Mouse (Mus musculus) midbrain, embryonic 16.5 days (tissue): ENCODE results near the gene Slc35e1. TPM values are rescaled to one million over a fixed set of nuclear protein-coding genes. Genes with fewer than 3 reads are reported as not detected.

ENCODE experiments used
- ATAC-seq: fragments of 200-750 bp; cut with Nextera tagmentation; 2 replicates; pipeline ENCODE4 v1.8.0; 2017; ENCODE audit warnings: moderate TSS enrichment
- H3K27ac ChIP-seq: fragments of 300-500 bp; sonication (generic); 2 replicates; pipeline ENCODE4 v1.5.1; 2014; ENCODE audit warnings: mild to moderate bottlenecking, low read length, mixed read lengths
- H3K27me3 ChIP-seq: fragments of 300-500 bp; sonication (generic); 2 replicates; pipeline ENCODE4 v1.6.1; 2014; ENCODE audit warnings: low read depth, low read length, mixed read lengths; ENCODE audit not compliant: control insufficient read depth, insufficient read depth
- H3K36me3 ChIP-seq: fragments of 300-500 bp; sonication (generic); 2 replicates; pipeline ENCODE4 v1.6.1; 2014; ENCODE audit warnings: mild to moderate bottlenecking, low read length, moderate library complexity, mixed read lengths; ENCODE audit not compliant: control insufficient read depth, insufficient read depth
- H3K4me1 ChIP-seq: fragments of 300-500 bp; sonication (generic); 2 replicates; pipeline ENCODE4 v1.6.1; 2014; ENCODE audit warnings: mild to moderate bottlenecking, low read length, mixed read lengths; ENCODE audit not compliant: control insufficient read depth, insufficient read depth
- H3K4me2 ChIP-seq: fragments of 300-500 bp; sonication (generic); 2 replicates; pipeline ENCODE4 v1.6.1; 2014; ENCODE audit warnings: mild to moderate bottlenecking, low read length, mixed read lengths
- H3K4me3 ChIP-seq: fragments of 300-500 bp; sonication (generic); 2 replicates; pipeline ENCODE4 v1.5.1; 2014; ENCODE audit warnings: low read depth, mild to moderate bottlenecking, low read length, moderate library complexity, mixed read lengths
- H3K9ac ChIP-seq: fragments of 300-500 bp; sonication (generic); 2 replicates; pipeline ENCODE4 v1.6.1; 2014; ENCODE audit warnings: low read depth, low read length, mixed read lengths
- H3K9me3 ChIP-seq: fragments of 300-500 bp; sonication (generic); replicated peaks from 2 replicates; pipeline ENCODE4 v1.6.1; 2014; ENCODE audit warnings: mild to moderate bottlenecking, low read length, mixed read lengths; ENCODE audit not compliant: control insufficient read depth, poor library complexity, severe bottlenecking
- WGBS: fragments of 180-500 bp; shearing (Covaris S2); extraction: QIAGEN DNeasy Blood & Tissue Kit; methylation state at CpG from one replicate; pipeline ENCODE4 v1.1.7; 2014; 5-methylcytosine and 5-hydroxymethylcytosine counted together
- polyA plus RNA-seq: library from polyadenylated mRNA; unstranded; fragments of >200 nt; fragmentation: Nextera tagmentation; extraction: Ambion mirVana; gene quantifications from 2 replicates; pipeline ENCODE4 v1.2.1, GENCODE M21; 2015

Slc35e1 gene
- polyA plus RNA-seq, 1 experiment from 2014 or later: 8.2 TPM

DNA sequence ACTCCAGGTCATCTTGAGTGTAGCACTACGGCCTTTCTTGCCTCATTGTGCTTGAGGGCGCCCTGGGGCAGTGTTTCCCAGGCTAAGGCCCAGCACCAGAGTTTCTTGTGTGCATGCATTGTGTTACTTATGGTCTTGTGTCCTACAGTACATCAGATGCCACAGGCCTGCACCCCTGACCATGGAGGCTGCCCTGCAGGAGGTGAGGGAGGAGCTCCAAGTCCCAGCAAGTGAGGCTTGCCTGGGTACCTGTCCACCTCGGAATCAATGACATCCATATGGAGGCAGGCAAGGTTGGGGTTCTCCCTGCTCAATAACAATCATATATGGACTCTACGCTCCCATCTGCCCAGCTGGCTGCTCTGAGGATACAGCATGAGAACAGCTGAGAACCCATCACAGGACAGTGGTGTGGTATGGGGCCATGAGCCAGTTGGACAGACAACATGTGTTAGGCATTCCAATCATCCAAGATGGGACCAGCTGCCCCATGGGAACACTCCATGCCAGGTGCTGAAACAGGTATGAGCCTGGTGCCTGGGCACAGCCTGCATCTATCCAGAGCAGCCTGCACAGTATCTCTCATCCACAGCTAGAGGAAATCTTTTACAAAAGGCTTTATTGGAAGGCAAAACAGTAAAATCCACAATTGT lies 32.4 kb downstream of the Slc35e1 start:
- Histone ChIP-seq H3K4me2 (no peak overlapping the region), H3K36me3 (peaks cover 63% of the 10 kb centered on the region), H3K9ac (no peak overlapping the region), H3K27ac (no peak overlapping the region), H3K9me3 (no peaks in the 10 kb centered on the region), H3K4me3 (no peak overlapping the region), H3K4me1 (no peaks in the 10 kb centered on the region), H3K27me3 (no peaks in the 10 kb centered on the region)
- ATAC-seq: no peak
- 92% methylated on average over 4 of the region's 4 CpGs for WGBS

DNA sequence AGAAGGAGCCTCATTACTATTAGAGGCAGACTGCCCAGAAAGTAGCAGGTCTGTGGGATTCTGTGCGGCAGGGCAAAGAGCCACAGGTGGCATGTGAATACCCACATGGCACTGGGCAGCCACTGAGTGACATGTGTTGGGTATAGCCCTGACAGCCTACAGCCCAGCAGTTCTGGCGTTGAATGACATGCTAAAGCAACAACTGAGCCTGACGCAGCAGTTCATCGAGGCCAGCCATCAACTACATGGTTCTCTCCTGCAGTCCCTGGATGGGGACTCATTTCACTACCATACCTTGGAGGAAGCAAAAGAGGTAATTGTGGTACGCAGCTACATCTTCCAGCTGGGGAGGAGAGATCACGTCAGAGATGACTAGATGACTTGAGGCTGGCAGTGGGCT lies 34.0 kb downstream of the Slc35e1 start:
- WGBS: 88% methylated on average over 6 of the region's 6 CpGs
- no peak for ATAC-seq
- H3K4me2 ChIP-seq: no peak overlapping the region
- H3K36me3 ChIP-seq: peaks cover 60% of the 10 kb centered on the region
- H3K9me3 ChIP-seq: no peaks in the 10 kb centered on the region
- H3K4me3 ChIP-seq: no peak overlapping the region
- H3K9ac ChIP-seq: no peak overlapping the region
- no peaks in the 10 kb centered on the region for H3K4me1 ChIP-seq
- H3K27me3 ChIP-seq: no peaks in the 10 kb centered on the region
- no peak overlapping the region for H3K27ac ChIP-seq

DNA sequence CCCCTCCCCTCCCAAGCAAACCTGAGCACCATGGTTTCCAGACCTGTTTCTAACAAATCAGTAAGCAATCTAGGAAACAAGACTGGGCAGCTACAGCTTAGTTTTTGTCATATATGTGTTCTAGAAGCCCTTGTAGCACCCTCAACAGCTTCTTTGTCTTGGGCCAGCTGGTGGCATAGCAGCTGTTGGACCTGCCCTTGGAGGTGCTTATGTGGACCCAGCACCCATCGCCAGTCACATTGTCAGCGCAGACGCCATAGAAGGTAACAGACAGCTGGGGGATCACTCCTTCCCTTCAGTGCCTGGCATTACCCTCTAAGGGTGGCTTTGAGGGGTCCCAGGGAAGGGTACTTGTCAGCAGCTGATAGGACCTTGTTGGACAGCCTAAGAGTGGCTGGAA lies 34.6 kb downstream of the Slc35e1 start:
- Histone ChIP-seq H3K4me3 (no peak overlapping the region), H3K4me2 (no peak overlapping the region), H3K9me3 (no peaks in the 10 kb centered on the region), H3K4me1 (no peaks in the 10 kb centered on the region), H3K27me3 (no peaks in the 10 kb centered on the region), H3K9ac (no peak overlapping the region), H3K27ac (no peak overlapping the region), H3K36me3 (peaks cover 59% of the 10 kb centered on the region)
- WGBS: 93% methylated on average over 3 of the region's 3 CpGs
- no peak for ATAC-seq

DNA sequence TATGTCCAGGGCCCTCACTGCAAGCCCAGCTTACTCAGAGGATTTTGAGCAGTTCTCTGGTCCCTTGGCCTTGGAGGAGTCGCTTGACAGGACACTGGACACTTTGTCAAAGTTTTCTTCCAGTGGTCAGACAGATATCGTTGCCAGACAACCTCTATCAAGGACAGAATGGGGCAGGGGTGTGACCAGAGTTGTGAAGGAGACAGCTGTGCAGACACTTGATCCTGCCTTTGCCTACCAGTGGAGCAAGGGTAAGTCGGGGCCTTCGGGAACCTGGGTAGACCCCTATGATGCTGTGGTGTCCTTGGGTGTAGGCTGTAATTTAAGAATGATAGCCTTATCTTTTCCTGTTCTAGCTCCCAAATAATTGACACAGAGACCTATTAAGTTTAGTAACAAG lies 37.1 kb downstream of the Slc35e1 start:
- no peak overlapping the region for H3K4me2 ChIP-seq
- WGBS: 94% methylated on average over 4 of the region's 4 CpGs
- H3K4me1 ChIP-seq: no peaks in the 10 kb centered on the region
- no peak for ATAC-seq
- H3K9ac ChIP-seq: no peak overlapping the region
- H3K4me3 ChIP-seq: no peak overlapping the region
- H3K27ac ChIP-seq: no peak overlapping the region
- H3K27me3 ChIP-seq: no peaks in the 10 kb centered on the region
- peaks cover 39% of the 10 kb centered on the region for H3K36me3 ChIP-seq
- H3K9me3 ChIP-seq: no peaks in the 10 kb centered on the region

DNA sequence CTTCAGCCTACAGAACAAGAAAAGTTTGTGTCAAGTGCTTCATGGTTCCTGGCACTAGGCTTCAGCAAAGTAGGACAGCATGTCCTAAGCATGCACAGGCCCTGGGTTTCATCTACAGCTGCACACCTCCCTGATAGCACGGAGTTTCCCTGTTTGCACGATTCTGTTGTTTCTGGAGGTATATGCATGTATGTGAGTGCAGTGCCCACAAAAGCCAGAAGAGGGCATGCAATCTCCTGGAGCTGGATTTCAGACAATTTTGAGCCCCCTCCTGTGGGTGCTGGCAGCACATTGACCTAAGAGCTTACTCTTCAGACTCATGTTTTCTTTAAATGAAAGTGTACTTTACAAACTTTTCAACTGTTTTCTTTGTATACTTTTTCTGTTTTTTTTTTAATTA lies 38.5 kb downstream of the Slc35e1 start:
- no peak overlapping the region for H3K4me2 ChIP-seq
- no peak overlapping the region for H3K4me3 ChIP-seq
- H3K9me3 ChIP-seq: no peaks in the 10 kb centered on the region
- ATAC-seq: no peak
- no peak overlapping the region for H3K9ac ChIP-seq
- no peaks in the 10 kb centered on the region for H3K4me1 ChIP-seq
- WGBS: 98% methylated on average over 2 of the region's 2 CpGs
- no peak overlapping the region for H3K27ac ChIP-seq
- H3K36me3 ChIP-seq: peaks cover 40% of the 10 kb centered on the region
- H3K27me3 ChIP-seq: no peaks in the 10 kb centered on the region

DNA sequence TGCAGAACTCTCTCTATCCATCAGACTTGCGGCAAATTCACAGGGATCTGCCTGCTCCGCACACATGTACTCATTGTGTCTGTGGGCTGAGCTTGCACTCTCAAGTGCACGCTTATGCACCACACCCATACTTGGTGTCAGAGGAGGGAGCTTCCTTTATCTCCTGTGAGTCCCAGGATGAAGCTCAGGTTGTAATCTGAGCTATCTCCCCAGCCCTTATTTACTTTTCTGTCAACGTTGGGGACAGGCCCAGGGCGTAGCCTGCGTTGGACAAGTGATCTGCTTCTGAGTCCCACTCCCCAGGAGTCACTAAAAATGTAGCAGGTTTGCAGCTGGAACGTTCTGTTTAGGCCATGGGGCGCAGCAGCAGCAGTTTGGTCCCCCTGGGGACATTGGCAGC lies 40.9 kb downstream of the Slc35e1 start:
- no peak overlapping the region for H3K4me3 ChIP-seq
- H3K4me2 ChIP-seq: no peak overlapping the region
- H3K9ac ChIP-seq: no peak overlapping the region
- no peaks in the 10 kb centered on the region for H3K9me3 ChIP-seq
- no peak for ATAC-seq
- no peaks in the 10 kb centered on the region for H3K27me3 ChIP-seq
- 89% methylated on average over 8 of the region's 8 CpGs for WGBS
- peaks cover 4% of the 10 kb centered on the region for H3K4me1 ChIP-seq
- no peak overlapping the region for H3K27ac ChIP-seq
- H3K36me3 ChIP-seq: peaks cover 36% of the 10 kb centered on the region

DNA sequence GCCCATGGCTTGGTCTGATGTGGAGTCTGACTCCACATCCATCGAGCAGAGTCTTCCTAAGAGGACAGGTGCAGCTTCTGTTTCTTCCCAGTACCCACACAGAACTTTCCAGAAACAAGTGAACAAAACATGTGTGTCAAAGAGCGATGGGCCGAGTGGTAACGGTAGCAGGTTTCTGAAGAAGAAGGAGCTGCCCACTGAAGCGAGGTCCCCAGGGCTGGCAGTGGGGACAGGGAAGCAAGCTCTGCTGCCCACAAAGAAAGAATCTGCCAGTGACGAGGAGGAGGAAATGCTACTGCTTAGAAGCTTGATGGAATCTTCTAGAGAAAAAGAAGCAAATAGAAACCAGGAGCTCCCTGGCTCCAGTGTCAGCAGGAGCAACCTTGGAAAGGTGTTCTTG lies 47.3 kb downstream of the Slc35e1 start:
- no peaks in the 10 kb centered on the region for H3K9me3 ChIP-seq
- peaks cover 7% of the 10 kb centered on the region for H3K36me3 ChIP-seq
- ATAC-seq: no peak
- H3K4me3 ChIP-seq: no peak overlapping the region
- H3K4me2 ChIP-seq: no peak overlapping the region
- H3K27me3 ChIP-seq: no peaks in the 10 kb centered on the region
- 96% methylated on average over 6 of the region's 6 CpGs for WGBS
- no peak overlapping the region for H3K9ac ChIP-seq
- peaks cover 23% of the 10 kb centered on the region for H3K4me1 ChIP-seq
- H3K27ac ChIP-seq: no peak overlapping the region

DNA sequence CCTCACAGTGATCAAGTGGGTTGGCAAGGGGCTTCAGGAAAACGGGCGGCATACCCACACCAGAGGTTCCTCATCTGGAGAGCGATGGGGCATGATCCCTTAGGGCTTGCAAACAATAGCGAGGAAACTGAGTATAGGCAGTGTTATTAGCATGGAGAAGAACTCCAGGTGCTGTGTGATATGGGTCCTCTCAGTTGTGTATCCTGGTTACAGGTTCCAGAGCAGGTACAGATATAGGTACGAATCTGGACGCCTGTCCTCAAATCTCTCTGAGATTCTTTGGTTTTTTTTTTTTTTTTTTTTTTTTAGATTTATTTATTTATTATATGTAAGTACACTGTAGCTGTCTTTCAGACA lies 48.4 kb downstream of the Slc35e1 start:
- H3K27me3 ChIP-seq: no peaks in the 10 kb centered on the region
- peak overlapping the region; percentile 63 for H3K4me2 ChIP-seq
- H3K9me3 ChIP-seq: no peaks in the 10 kb centered on the region
- H3K4me1 ChIP-seq: peaks cover 23% of the 10 kb centered on the region
- H3K4me3 ChIP-seq: peak overlapping the region; percentile 45
- peak overlapping the region; percentile 70 for H3K9ac ChIP-seq
- H3K36me3 ChIP-seq: no peaks in the 10 kb centered on the region
- H3K27ac ChIP-seq: peak overlapping the region; percentile 65; the same call in 1 of the 2 replicates
- no peak for ATAC-seq
- 39% methylated on average over 6 of the region's 6 CpGs for WGBS

DNA sequence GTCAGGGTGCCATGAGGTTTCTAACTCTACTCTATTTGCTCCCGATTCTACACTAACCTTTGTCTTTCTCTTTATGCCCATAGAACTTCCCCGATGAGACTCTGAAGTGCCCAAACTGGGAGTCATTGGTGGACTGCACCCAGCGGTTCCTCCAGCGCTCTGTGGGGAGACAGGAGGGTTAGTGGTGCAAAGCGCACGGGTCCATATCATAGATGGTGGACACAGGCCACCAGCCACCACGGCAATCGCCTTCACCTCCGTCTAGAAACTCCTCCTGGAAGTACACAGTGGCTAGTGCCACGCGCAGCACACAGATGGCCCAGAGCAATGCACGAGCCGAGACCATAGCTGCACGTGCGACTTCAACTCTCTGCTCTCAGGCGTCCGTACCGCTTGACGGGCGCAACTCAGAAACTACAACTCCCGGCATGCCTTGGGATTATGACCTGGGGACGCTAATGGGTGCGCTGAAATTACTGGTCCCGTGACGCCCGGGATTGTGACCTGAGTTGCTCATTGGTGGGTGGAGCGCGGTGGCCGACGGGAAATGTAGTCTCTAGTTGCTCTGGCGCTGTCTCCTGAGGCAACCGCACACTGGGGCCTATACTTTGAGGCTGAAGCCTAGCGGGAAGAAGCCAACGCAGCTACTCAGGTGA lies 48.9 kb downstream of the Slc35e1 start, which contains the start of the genes Calr3 and 1700030K09Rik:
Gene Calr3, minus strand, starts transcription at position 533 of the 656 bp plus-strand sequence.
Gene 1700030K09Rik, plus strand, starts transcription at position 543 of the 656 bp plus-strand sequence.
- peak within 1 kb of the TSS; percentile 45 for H3K4me3 ChIP-seq
- peak within 1 kb of the TSS; percentile 70 for H3K9ac ChIP-seq
- ATAC-seq: peak; percentile 99
- H3K4me2 ChIP-seq: peak within 1 kb of the TSS; percentile 81
- WGBS: 5% methylated on average over 34 of the region's 34 CpGs
- peaks cover 23% of the 10 kb centered on the region for H3K4me1 ChIP-seq
- peak within 1 kb of the TSS; percentile 65; the same call in 1 of the 2 replicates for H3K27ac ChIP-seq
- H3K9me3 ChIP-seq: no peaks in the 10 kb centered on the region
- no peaks in the 10 kb centered on the region for H3K27me3 ChIP-seq
- no peaks in the 10 kb centered on the region for H3K36me3 ChIP-seq
